8 mouse cellular contexts compared by ENCODE assay signal in genomic region chr15:89197056-89197455, GRCm38 (mm10). TPM values are rescaled to one million over a fixed set of nuclear protein-coding genes. Genes with fewer than 3 reads are reported as not detected.
DNase-seq lines count a peak whose midpoint lies in the region; ATAC-seq lines count a peak whose summit lies in the region.

No protein-coding gene starts in this region.

- 79% methylated on average over 15 of the region's 15 CpGs for WGBS in limb, embryonic 12.5 days
- 67% methylated on average over 15 of the region's 15 CpGs for WGBS in stomach, embryonic 15.5 days

- H3K27me3 ChIP-seq in megakaryocyte, embryonic 14.5 days (replicated peaks) = no peaks in the 10 kb centered on the region
- no peaks in the 10 kb centered on the region for H3K27me3 ChIP-seq in limb, embryonic 12.5 days
- no peaks in the 10 kb centered on the region for H3K27me3 ChIP-seq in stomach, embryonic 15.5 days (replicated peaks)

- ATAC-seq in megakaryocyte, adult 5-6 weeks (ENCODE audit: poor library complexity, severe bottlenecking) = no peak
- ATAC-seq in limb, embryonic 12.5 days (ENCODE audit: insufficient number of reproducible peaks, insufficient read depth, low FRiP score, low TSS enrichment, low read depth) = no peak
- no peak for ATAC-seq in stomach, embryonic 15.5 days (ENCODE audit: insufficient read depth, low FRiP score, low read depth)

- DNase-seq in cerebellum, adult 9-11 months = peak; percentile 47
- DNase-seq in cerebellum, postnatal 4 days (ENCODE audit: low spot score in 2 of 2) = no peak
- DNase-seq in ovary, postnatal 36 days (ENCODE audit: low spot score) = no peak
- DNase-seq in adrenal gland, postnatal 25 days = no peak

- peak overlapping the region; percentile 99 for H3K4me3 ChIP-seq in megakaryocyte, embryonic 14.5 days (replicated peaks)
- H3K4me3 ChIP-seq in limb, embryonic 12.5 days (replicated peaks) = peak overlapping the region; percentile 85
- H3K4me3 ChIP-seq in stomach, embryonic 15.5 days (replicated peaks) = peak overlapping the region; percentile 99

- peaks cover 4% of the 10 kb centered on the region for H3K9me3 ChIP-seq in megakaryocyte, embryonic 14.5 days
- no peaks in the 10 kb centered on the region for H3K9me3 ChIP-seq in limb, embryonic 12.5 days
- no peaks in the 10 kb centered on the region for H3K9me3 ChIP-seq in stomach, embryonic 15.5 days

- H3K4me2 ChIP-seq in limb, embryonic 12.5 days = peak overlapping the region; percentile 72
- H3K4me2 ChIP-seq in stomach, embryonic 15.5 days = peak overlapping the region; percentile 79

- peak overlapping the region; percentile 94; the same call in 1 of the 2 replicates for H3K9ac ChIP-seq in limb, embryonic 12.5 days (replicated peaks)
- H3K9ac ChIP-seq in stomach, embryonic 15.5 days = peak overlapping the region; percentile 35; the same call in 1 of the 2 replicates

- peaks cover 3% of the 10 kb centered on the region for H3K36me3 ChIP-seq in megakaryocyte, embryonic 14.5 days (replicated peaks; ENCODE audit: low read length)
- no peaks in the 10 kb centered on the region for H3K36me3 ChIP-seq in limb, embryonic 12.5 days
- H3K36me3 ChIP-seq in stomach, embryonic 15.5 days = no peaks in the 10 kb centered on the region

- H3K27ac ChIP-seq in limb, embryonic 12.5 days = no peak overlapping the region
- no peak overlapping the region for H3K27ac ChIP-seq in stomach, embryonic 15.5 days

- H3K4me1 ChIP-seq in megakaryocyte, embryonic 14.5 days = peaks cover 23% of the 10 kb centered on the region
- peaks cover 14% of the 10 kb centered on the region for H3K4me1 ChIP-seq in limb, embryonic 12.5 days (replicated peaks)
- H3K4me1 ChIP-seq in stomach, embryonic 15.5 days = peaks cover 15% of the 10 kb centered on the region

RNA-seq across cellular contexts. Expression of gene Dennd6b, which starts 0.8 kb away (rescaled TPM):
- polyA plus RNA-seq in megakaryocyte, embryonic 14.5 days (2012; ENCODE audit: insufficient read depth, low replicate concordance) = 3.6 and 10.0 TPM in 2 replicates
- 0.71 and 1.4 TPM in 2 replicates for total RNA-seq in megakaryocyte, adult 5-6 weeks (2015)
- 0.59 and 0.89 TPM in 2 replicates for total RNA-seq in megakaryocyte, adult 5-6 weeks (2017)
- polyA plus RNA-seq in limb, embryonic 12.5 days (2016; fragmentation: Nextera tagmentation; extraction: Ambion mirVana) = 30.1 and 31.2 TPM in 2 replicates
- polyA plus RNA-seq in stomach, embryonic 15.5 days (2015; fragmentation: Nextera tagmentation; extraction: Ambion mirVana) = 12.5 and 14.9 TPM in 2 replicates
- 5.7 and 9.1 TPM in 2 replicates for total RNA-seq in adrenal gland, postnatal 25 days (2021)

RNA-seq across cellular contexts. Expression of gene Ppp6r2, which starts 14.3 kb away (rescaled TPM):
- 20.7 and 31.2 TPM in 2 replicates for polyA plus RNA-seq in megakaryocyte, embryonic 14.5 days (2012; ENCODE audit: insufficient read depth, low replicate concordance)
- 10.5 and 13.1 TPM in 2 replicates for total RNA-seq in megakaryocyte, adult 5-6 weeks (2015)
- 11.6 and 12.4 TPM in 2 replicates for total RNA-seq in megakaryocyte, adult 5-6 weeks (2017)
- 30.5 and 33.3 TPM in 2 replicates for polyA plus RNA-seq in limb, embryonic 12.5 days (2016; fragmentation: Nextera tagmentation; extraction: Ambion mirVana)
- polyA plus RNA-seq in stomach, embryonic 15.5 days (2015; fragmentation: Nextera tagmentation; extraction: Ambion mirVana) = 25.4 and 28.5 TPM in 2 replicates
- total RNA-seq in adrenal gland, postnatal 25 days (2021) = 43.3 and 45.8 TPM in 2 replicates

RNA-seq across cellular contexts. Expression of gene Plxnb2, which starts 16.5 kb away (rescaled TPM):
- polyA plus RNA-seq in megakaryocyte, embryonic 14.5 days (2012; ENCODE audit: insufficient read depth, low replicate concordance) = 71.6 and 100 TPM in 2 replicates
- total RNA-seq in megakaryocyte, adult 5-6 weeks (2015) = 95.9 and 101 TPM in 2 replicates
- 111 and 118 TPM in 2 replicates for total RNA-seq in megakaryocyte, adult 5-6 weeks (2017)
- 157 and 170 TPM in 2 replicates for polyA plus RNA-seq in limb, embryonic 12.5 days (2016; fragmentation: Nextera tagmentation; extraction: Ambion mirVana)
- 128 and 129 TPM in 2 replicates for polyA plus RNA-seq in stomach, embryonic 15.5 days (2015; fragmentation: Nextera tagmentation; extraction: Ambion mirVana)
- total RNA-seq in adrenal gland, postnatal 25 days (2021) = 121 and 144 TPM in 2 replicates

RNA-seq across cellular contexts. Expression of gene Mapk11, which starts 47.6 kb away (rescaled TPM):
- 0.29 TPM in 1 of 2 replicates, not detected in the other for polyA plus RNA-seq in megakaryocyte, embryonic 14.5 days (2012; ENCODE audit: insufficient read depth, low replicate concordance)
- total RNA-seq in megakaryocyte, adult 5-6 weeks (2015) = 0.40 and 0.43 TPM in 2 replicates
- 0.24 and 0.51 TPM in 2 replicates for total RNA-seq in megakaryocyte, adult 5-6 weeks (2017)
- 13.6 and 14.4 TPM in 2 replicates for polyA plus RNA-seq in limb, embryonic 12.5 days (2016; fragmentation: Nextera tagmentation; extraction: Ambion mirVana)
- 5.9 and 6.4 TPM in 2 replicates for polyA plus RNA-seq in stomach, embryonic 15.5 days (2015; fragmentation: Nextera tagmentation; extraction: Ambion mirVana)
- 4.1 and 6.1 TPM in 2 replicates for total RNA-seq in adrenal gland, postnatal 25 days (2021)

RNA-seq across cellular contexts. Expression of gene Mapk12, which starts 56.6 kb away (rescaled TPM):
- not detected in 2 replicates for polyA plus RNA-seq in megakaryocyte, embryonic 14.5 days (2012; ENCODE audit: insufficient read depth, low replicate concordance)
- total RNA-seq in megakaryocyte, adult 5-6 weeks (2015) = 0.64 and 0.65 TPM in 2 replicates
- total RNA-seq in megakaryocyte, adult 5-6 weeks (2017) = not detected in 2 replicates
- 8.9 and 9.3 TPM in 2 replicates for polyA plus RNA-seq in limb, embryonic 12.5 days (2016; fragmentation: Nextera tagmentation; extraction: Ambion mirVana)
- 3.8 and 4.7 TPM in 2 replicates for polyA plus RNA-seq in stomach, embryonic 15.5 days (2015; fragmentation: Nextera tagmentation; extraction: Ambion mirVana)
- total RNA-seq in adrenal gland, postnatal 25 days (2021) = 8.1 and 11.3 TPM in 2 replicates
